Mouse (Mus musculus) midbrain, embryonic 16.5 days (tissue): Measurements from ENCODE around the gene Tead4. TPM values are rescaled to one million over a fixed set of nuclear protein-coding genes. Genes with fewer than 3 reads are reported as not detected.

Experiments
- ATAC-seq: fragments of 200-750 bp; cut with Nextera tagmentation; 2 replicates; pipeline ENCODE4 v1.8.0; 2017; ENCODE audit warnings: moderate TSS enrichment
- H3K27ac ChIP-seq: fragments of 300-500 bp; sonication (generic); 2 replicates; pipeline ENCODE4 v1.5.1; 2014; ENCODE audit warnings: mild to moderate bottlenecking, low read length, mixed read lengths
- H3K27me3 ChIP-seq: fragments of 300-500 bp; sonication (generic); 2 replicates; pipeline ENCODE4 v1.6.1; 2014; ENCODE audit warnings: low read depth, low read length, mixed read lengths; ENCODE audit not compliant: control insufficient read depth, insufficient read depth
- H3K36me3 ChIP-seq: fragments of 300-500 bp; sonication (generic); 2 replicates; pipeline ENCODE4 v1.6.1; 2014; ENCODE audit warnings: mild to moderate bottlenecking, low read length, moderate library complexity, mixed read lengths; ENCODE audit not compliant: control insufficient read depth, insufficient read depth
- H3K4me1 ChIP-seq: fragments of 300-500 bp; sonication (generic); 2 replicates; pipeline ENCODE4 v1.6.1; 2014; ENCODE audit warnings: mild to moderate bottlenecking, low read length, mixed read lengths; ENCODE audit not compliant: control insufficient read depth, insufficient read depth
- H3K4me2 ChIP-seq: fragments of 300-500 bp; sonication (generic); 2 replicates; pipeline ENCODE4 v1.6.1; 2014; ENCODE audit warnings: mild to moderate bottlenecking, low read length, mixed read lengths
- H3K4me3 ChIP-seq: fragments of 300-500 bp; sonication (generic); 2 replicates; pipeline ENCODE4 v1.5.1; 2014; ENCODE audit warnings: low read depth, mild to moderate bottlenecking, low read length, moderate library complexity, mixed read lengths
- H3K9ac ChIP-seq: fragments of 300-500 bp; sonication (generic); 2 replicates; pipeline ENCODE4 v1.6.1; 2014; ENCODE audit warnings: low read depth, low read length, mixed read lengths
- H3K9me3 ChIP-seq: fragments of 300-500 bp; sonication (generic); replicated peaks from 2 replicates; pipeline ENCODE4 v1.6.1; 2014; ENCODE audit warnings: mild to moderate bottlenecking, low read length, mixed read lengths; ENCODE audit not compliant: control insufficient read depth, poor library complexity, severe bottlenecking
- WGBS: fragments of 180-500 bp; shearing (Covaris S2); extraction: QIAGEN DNeasy Blood & Tissue Kit; methylation state at CpG from one replicate; pipeline ENCODE4 v1.1.7; 2014; 5-methylcytosine and 5-hydroxymethylcytosine counted together
- polyA plus RNA-seq: library from polyadenylated mRNA; unstranded; fragments of >200 nt; fragmentation: Nextera tagmentation; extraction: Ambion mirVana; gene quantifications from 2 replicates; pipeline ENCODE4 v1.2.1, GENCODE M21; 2015

Gene Tead4
- polyA plus RNA-seq, 1 experiment from 2014 or later: 0.58 TPM

GRCm38 (mm10) chr6:128261486-128261885 lies 39.1 kb downstream of the Tead4 start:
- Histone ChIP-seq H3K9me3 (no peaks in the 10 kb centered on the region), H3K36me3 (no peaks in the 10 kb centered on the region), H3K27ac (no peak overlapping the region), H3K4me3 (no peak overlapping the region), H3K27me3 (no peaks in the 10 kb centered on the region), H3K4me2 (no peak overlapping the region), H3K4me1 (no peaks in the 10 kb centered on the region), H3K9ac (no peak overlapping the region)
- ATAC-seq: no peak
- WGBS: 59% methylated on average over 1 of the region's 1 CpGs

- WGBS: 89% methylated on average over 3 of the region's 3 CpGs
- Histone ChIP-seq H3K27me3 (no peaks in the 10 kb centered on the region), H3K4me1 (no peaks in the 10 kb centered on the region), H3K27ac (no peak overlapping the region), H3K9ac (no peak overlapping the region), H3K9me3 (no peaks in the 10 kb centered on the region), H3K36me3 (no peaks in the 10 kb centered on the region), H3K4me2 (no peak overlapping the region), H3K4me3 (no peak overlapping the region)
- no peak for ATAC-seq
Measured at GRCm38 (mm10) chr6:128259252-128259651, 41.4 kb downstream of the Tead4 start.

- Histone ChIP-seq H3K4me3 (no peak overlapping the region), H3K36me3 (no peaks in the 10 kb centered on the region), H3K9ac (no peak overlapping the region), H3K4me1 (no peaks in the 10 kb centered on the region), H3K9me3 (no peaks in the 10 kb centered on the region), H3K4me2 (no peak overlapping the region), H3K27ac (no peak overlapping the region), H3K27me3 (no peaks in the 10 kb centered on the region)
- no peak for ATAC-seq
- WGBS: 82% methylated on average over 2 of the region's 2 CpGs
Measured at GRCm38 (mm10) chr6:128255941-128256340, 44.7 kb downstream of the Tead4 start.

- 77% methylated on average over 4 of the region's 4 CpGs for WGBS
- Histone ChIP-seq H3K27me3 (no peaks in the 10 kb centered on the region), H3K27ac (no peak overlapping the region), H3K4me3 (no peak overlapping the region), H3K36me3 (no peaks in the 10 kb centered on the region), H3K4me2 (no peak overlapping the region), H3K9ac (no peak overlapping the region), H3K4me1 (no peaks in the 10 kb centered on the region), H3K9me3 (no peaks in the 10 kb centered on the region)
- ATAC-seq: no peak
Measured at GRCm38 (mm10) chr6:128255292-128255691, 45.3 kb downstream of the Tead4 start.

GRCm38 (mm10) chr6:128254551-128254950 lies 46.1 kb downstream of the Tead4 start:
- H3K27me3 ChIP-seq: no peaks in the 10 kb centered on the region
- WGBS: 39% methylated on average over 4 of the region's 4 CpGs
- H3K4me1 ChIP-seq: no peaks in the 10 kb centered on the region
- no peak overlapping the region for H3K4me3 ChIP-seq
- no peaks in the 10 kb centered on the region for H3K36me3 ChIP-seq
- H3K9me3 ChIP-seq: no peaks in the 10 kb centered on the region
- ATAC-seq: no peak
- H3K27ac ChIP-seq: no peak overlapping the region
- no peak overlapping the region for H3K9ac ChIP-seq
- H3K4me2 ChIP-seq: no peak overlapping the region

- no peak overlapping the region for H3K4me2 ChIP-seq
- H3K36me3 ChIP-seq: no peaks in the 10 kb centered on the region
- no peak overlapping the region for H3K9ac ChIP-seq
- 89% methylated on average over 2 of the region's 2 CpGs for WGBS
- H3K4me1 ChIP-seq: no peaks in the 10 kb centered on the region
- H3K27ac ChIP-seq: no peak overlapping the region
- ATAC-seq: no peak
- H3K4me3 ChIP-seq: no peak overlapping the region
- no peaks in the 10 kb centered on the region for H3K9me3 ChIP-seq
- H3K27me3 ChIP-seq: no peaks in the 10 kb centered on the region
Measured at GRCm38 (mm10) chr6:128253111-128253510, 47.5 kb downstream of the Tead4 start.

- 86% methylated on average over 5 of the region's 5 CpGs for WGBS
- ATAC-seq: no peak
- no peak overlapping the region for H3K9ac ChIP-seq
Measured at GRCm38 (mm10) chr6:128250596-128250995, 50.0 kb downstream of the Tead4 start.

GRCm38 (mm10) chr6:128237102-128237763 lies 63.4 kb downstream of the Tead4 start:
- 76% methylated on average over 2 of the region's 2 CpGs for WGBS
- no peak for ATAC-seq
- no peaks in the 10 kb centered on the region for H3K4me1 ChIP-seq

More at GRCm38 (mm10) chr6:128250596-128250995, 50.0 kb downstream of the Tead4 start:
- no peaks in the 10 kb centered on the region for H3K4me1 ChIP-seq
- H3K4me3 ChIP-seq: no peak overlapping the region
- H3K27me3 ChIP-seq: no peaks in the 10 kb centered on the region
- H3K36me3 ChIP-seq: no peaks in the 10 kb centered on the region
- no peak overlapping the region for H3K27ac ChIP-seq
- no peaks in the 10 kb centered on the region for H3K9me3 ChIP-seq
- no peak overlapping the region for H3K4me2 ChIP-seq

GRCm38 (mm10) chr6:128236581-128236980 lies 64.0 kb downstream of the Tead4 start:
- no peaks in the 10 kb centered on the region for H3K4me1 ChIP-seq
- no peak overlapping the region for H3K27ac ChIP-seq
- no peaks in the 10 kb centered on the region for H3K36me3 ChIP-seq
- no peaks in the 10 kb centered on the region for H3K27me3 ChIP-seq
- no peak overlapping the region for H3K4me2 ChIP-seq
- ATAC-seq: no peak
- WGBS: 79% methylated on average over 9 of the region's 9 CpGs
- no peaks in the 10 kb centered on the region for H3K9me3 ChIP-seq
- H3K4me3 ChIP-seq: no peak overlapping the region
- H3K9ac ChIP-seq: no peak overlapping the region

More at GRCm38 (mm10) chr6:128237102-128237763, 63.4 kb downstream of the Tead4 start:
- H3K4me3 ChIP-seq: no peak overlapping the region
- no peak overlapping the region for H3K27ac ChIP-seq
- H3K9ac ChIP-seq: no peak overlapping the region
- no peaks in the 10 kb centered on the region for H3K27me3 ChIP-seq
- no peaks in the 10 kb centered on the region for H3K9me3 ChIP-seq
- no peak overlapping the region for H3K4me2 ChIP-seq
- no peaks in the 10 kb centered on the region for H3K36me3 ChIP-seq
